Mouse (Mus musculus): Measurements from ENCODE around the gene Maip1.

The Maip1 gene

DNA sequence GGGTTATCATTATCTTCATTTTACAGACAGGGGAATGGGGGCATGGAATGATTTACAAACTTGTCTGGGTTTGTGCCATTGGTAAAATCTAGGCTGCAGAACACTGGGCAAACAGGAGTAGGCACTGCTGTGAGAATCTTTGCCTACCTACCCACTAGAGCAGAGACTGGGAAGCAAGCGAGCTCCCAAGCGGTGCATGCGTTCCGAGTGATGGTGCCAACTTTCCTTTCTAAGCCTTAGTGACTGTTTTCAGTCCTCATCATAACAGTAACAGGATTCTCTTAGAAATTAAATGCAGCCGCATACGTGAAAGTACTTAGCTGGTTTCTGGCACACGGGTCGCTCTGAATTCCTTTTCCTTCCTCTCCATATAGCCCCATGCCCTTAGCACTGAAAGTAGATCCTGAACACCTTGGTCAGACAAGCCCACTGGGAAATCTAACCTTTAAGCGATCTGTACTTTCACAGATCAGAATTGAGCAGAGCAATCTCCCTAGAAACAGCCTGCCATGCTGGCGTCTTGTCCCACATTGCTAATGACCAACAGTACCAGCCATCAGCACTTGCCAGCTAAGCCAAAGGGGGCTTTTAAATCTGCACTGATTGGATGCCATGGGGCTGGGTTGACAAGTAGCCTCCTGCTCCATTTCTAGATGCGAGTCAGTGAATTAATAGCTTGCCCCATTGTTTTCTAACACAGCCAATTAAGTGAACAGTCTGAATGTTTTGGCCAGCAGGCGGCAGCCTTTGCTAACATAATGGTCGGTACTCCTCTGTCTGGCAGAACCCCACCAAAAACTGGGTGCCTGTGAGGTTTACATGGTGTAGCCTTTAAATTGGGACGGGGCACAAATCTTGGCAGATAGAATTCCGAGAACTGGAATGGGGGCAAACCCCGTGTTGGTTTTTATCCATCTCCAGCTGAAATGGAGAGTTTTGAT lies 22.5 kb downstream of the Maip1 start:
- DNase-seq: peak; percentile 86 to 96

DNA sequence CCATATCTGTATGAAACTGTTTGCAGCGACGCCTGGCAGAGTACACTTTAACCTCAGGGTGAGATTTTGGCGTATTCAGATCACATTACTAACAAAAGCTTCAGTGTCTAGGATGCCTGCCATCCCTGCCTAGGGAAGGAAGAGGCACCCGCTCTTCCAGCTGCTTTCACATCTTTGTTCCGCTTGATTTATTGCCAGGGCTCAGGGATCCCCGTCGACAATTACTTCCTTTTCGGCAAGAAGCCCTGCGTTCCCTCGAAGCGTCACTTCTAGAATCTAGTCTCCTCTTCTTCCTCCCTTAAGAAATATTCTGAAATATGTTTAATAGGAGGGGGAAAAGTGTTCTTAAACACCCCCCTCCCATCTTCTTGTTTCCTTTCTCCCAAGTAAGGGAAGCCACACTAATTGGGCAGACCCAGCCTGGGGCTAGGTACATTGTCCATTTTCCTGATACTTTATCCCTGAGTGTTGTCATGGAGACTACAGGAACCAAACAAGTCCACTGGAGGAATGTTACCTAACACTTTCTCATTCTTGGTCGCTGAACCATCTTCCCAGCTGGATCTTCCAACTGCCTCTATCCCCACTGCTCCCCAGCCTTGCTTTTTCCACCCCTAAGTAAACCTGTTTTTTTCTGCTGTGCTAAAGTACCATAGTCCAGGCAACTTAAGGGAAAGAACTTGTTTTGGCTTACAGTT lies 23.8 kb downstream of the Maip1 start:
- DNase-seq: peak; percentile 26 to 29

DNA sequence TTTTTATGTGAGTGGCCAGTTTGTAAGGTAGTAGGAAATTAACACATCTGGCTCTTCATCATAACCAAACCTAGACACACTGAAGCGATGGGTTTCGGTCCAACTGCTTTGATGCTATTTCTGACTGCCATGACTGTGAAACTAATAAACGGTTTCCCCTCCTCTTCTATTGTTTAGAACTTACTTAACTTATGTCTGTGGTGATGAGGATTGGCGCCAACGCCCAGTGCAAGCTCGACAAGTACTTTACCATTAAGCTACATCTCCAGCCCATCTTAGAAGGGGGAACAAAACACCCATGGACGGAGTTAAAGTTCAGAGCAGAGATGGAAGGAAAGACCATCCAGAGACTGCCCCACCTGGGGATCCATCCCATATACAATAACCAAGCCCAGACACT lies 27.0 kb downstream of the Maip1 start:
- no peak for DNase-seq

DNA sequence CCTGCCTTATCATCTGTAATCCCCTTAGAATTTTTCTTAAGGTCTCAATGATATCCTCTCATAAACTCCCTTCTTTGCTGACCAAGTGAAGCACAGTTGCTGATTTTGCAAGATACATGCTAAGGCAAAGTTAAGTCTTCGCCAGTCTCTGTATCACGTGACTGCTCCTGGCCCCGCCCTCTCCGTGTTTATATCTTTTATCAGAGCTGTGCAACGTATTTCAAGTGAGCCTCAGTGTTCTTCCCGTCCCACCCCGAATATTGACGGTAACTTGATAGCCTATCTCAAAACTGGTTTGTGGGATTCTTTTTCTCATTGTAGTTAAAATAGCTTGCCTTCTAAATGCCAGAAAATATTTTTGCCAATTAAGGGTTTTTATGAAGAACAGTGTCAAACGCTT lies 30.3 kb downstream of the Maip1 start:
- DNase-seq: peak; percentile 77 to 83

DNA sequence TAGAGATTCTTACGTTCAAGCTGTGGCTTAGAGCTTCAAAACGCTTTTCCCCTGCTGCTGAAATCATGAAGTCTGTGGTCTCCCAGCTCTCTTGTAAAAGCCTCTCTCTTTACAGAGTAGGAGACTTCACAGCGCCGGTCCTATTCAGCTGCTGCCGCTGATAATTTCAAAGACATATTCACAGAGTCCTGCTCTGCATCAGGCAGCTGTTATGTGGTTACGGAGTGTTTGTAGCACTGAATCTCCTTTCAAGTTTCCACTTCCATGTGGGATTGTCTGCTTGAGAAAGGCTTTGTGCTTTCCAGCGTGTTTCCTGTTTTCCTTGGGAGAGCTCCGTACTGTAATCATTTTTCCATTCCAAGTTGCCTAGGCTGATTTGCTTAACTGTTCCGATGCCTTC lies 30.8 kb downstream of the Maip1 start:
- no peak for DNase-seq

DNA sequence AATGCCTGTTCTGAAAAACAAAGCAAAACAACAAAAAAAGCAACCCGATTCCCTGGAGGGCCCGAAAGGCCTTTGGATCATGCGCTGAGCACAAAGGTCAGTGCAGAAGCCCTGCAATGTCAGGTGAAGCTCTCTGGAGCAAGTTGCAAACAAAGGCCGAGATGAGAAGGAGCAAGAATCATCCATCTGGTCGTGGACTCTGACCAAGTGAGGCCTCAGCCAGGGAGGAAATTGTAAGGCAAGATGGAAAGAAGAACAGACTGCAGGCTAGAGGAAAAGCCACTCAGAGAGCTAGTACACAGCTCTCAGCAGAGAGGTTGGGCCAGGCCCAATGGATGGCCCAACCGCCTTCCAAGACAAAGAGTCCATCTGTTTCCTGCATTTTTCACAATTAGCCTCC lies 32.9 kb downstream of the Maip1 start:
- peak; percentile 55 to 61 for DNase-seq

DNA sequence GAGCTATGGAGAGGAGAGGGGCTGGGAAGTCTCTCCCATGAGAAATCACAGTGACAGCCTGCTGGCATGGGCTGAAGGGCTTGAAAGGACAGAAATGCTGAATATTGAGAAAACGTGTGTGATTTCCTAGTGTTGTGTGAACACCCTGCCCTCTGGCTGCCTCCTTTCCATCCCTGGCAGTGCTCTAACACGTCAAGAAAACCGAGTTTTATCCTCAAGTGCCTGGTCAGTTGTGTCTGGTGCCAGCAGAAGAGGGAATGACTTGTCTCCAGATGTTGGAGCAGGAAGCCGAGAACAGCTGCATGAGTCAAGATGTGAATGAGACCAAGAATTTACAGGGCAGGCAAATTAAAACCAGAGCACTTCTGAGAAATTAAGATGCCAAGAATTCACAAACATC lies 34.6 kb downstream of the Maip1 start:
- DNase-seq: no peak

DNA sequence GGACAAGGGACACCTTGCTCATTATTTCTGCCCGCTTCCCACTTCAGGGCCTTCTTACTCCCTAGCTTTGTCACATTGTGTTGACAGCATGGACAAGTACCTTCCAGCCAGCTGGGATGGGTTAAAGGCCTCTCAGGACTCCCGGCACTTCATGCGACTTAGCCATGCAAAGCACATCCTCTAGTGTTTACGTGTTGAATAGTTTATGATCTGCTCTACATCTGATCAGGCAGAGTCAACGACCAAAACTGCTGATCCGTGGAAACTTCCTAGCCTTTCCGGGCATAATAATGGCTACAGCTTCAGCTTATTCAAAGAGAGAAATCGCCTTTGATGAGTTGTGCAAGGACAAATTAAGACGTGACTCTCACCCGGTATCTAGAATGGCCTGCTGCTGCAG lies 39.6 kb downstream of the Maip1 start:
- DNase-seq: no peak

DNA sequence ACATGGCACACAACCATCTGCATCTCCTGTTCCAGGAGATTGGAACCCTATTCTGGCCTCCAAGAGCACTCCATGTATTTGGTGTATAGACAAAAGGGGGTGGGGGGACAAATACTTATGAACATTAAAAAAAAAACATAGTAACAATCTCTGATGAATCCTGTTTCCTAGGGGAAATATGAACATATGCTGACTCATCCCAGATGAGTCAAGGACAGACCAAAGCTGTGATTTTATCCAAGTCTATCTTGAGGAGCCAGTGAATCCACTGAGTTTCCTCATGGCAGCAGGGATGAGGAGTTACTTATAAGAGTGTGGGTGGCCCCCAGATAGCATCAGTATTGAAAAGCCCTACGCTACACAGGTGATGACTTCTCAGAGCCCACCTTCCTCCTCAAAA lies 44.1 kb downstream of the Maip1 start:
- no peak for DNase-seq

DNA sequence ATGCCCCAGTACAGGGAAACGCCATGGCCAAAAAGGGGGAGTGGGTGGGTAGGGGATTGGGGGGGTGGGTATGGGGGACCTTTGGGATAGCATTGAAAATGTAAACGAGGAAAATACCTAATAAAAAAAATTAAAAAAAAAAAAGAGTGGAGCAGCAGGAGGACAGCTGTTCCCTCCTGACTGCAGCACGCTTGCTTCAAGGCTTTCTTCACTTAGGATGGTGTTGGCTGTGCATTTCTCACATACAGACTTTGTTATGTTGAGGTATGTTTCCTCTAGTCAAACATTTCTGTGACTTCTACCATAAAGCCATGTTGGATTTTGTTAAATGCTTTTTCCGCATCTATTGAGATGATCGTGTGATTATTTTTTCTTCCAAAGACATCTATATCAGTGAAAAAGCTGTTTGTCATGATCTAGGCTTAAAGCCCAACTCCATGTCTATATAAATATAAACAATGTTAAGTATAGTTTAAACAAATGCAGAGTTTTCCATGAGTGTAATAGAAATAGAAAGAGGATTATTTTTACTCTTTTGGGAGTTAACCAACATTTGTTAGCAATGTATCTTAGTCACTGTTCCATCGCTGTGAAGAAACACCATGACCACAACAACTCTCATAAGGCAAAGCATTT lies 54.3 kb downstream of the Maip1 start:
- no peak for DNase-seq

Measured in kidney, postnatal 36 days (tissue).